Mouse (Mus musculus) C2C12 (cell line): ENCODE measurements around the gene Samhd1. TPM values are rescaled to one million over a fixed set of nuclear protein-coding genes. Genes with fewer than 3 reads are reported as not detected.
A peak's percentile ranks its signal among the peaks of the same experiment; 100 is the strongest.

ENCODE experiments used
- H3K27me3 ChIP-seq: one replicate; pipeline ENCODE4 v1.6.1; 2011; ENCODE audit not compliant: control insufficient read depth, insufficient read depth, insufficient read length
- H3K36me3 ChIP-seq: one replicate; pipeline ENCODE4 v1.6.1; 2011; ENCODE audit not compliant: control insufficient read depth, insufficient read depth
- H3K4me3 ChIP-seq: one replicate; pipeline ENCODE4 v1.5.1; 2011; ENCODE audit warnings: mild to moderate bottlenecking, control low read depth; ENCODE audit not compliant: poor library complexity, insufficient read depth, severe bottlenecking
- H3K79me2 ChIP-seq: one replicate; pipeline ENCODE4 v1.6.1; 2011; ENCODE audit not compliant: control insufficient read depth, insufficient read depth
- H3K79me3 ChIP-seq: one replicate; pipeline ENCODE4 v1.6.1; 2011; ENCODE audit warnings: low read depth, control low read depth
- H3ac ChIP-seq: one replicate; pipeline ENCODE3; 2011; ENCODE audit warnings: low read depth; ENCODE audit not compliant: control insufficient read depth, insufficient read length
- CEBPB ChIP-seq: IDR thresholded peaks from one replicate; pipeline ENCODE4 v1.6.1; 2011; ENCODE audit warnings: low read depth, mild to moderate bottlenecking, control low read depth, moderate library complexity
- CTCF ChIP-seq: IDR thresholded peaks from one replicate; pipeline ENCODE4 v1.5.1; 2011; ENCODE audit not compliant: control insufficient read depth, insufficient read depth, insufficient read length
- FOSL1 ChIP-seq: IDR thresholded peaks from one replicate; pipeline ENCODE4 v1.8.0; 2011; ENCODE audit warnings: mild to moderate bottlenecking, low read length; ENCODE audit not compliant: poor library complexity, insufficient read depth, severe bottlenecking
- MAX ChIP-seq: IDR thresholded peaks from one replicate; pipeline ENCODE4 v1.6.1; 2011; ENCODE audit warnings: mild to moderate bottlenecking, control low read depth
- MYOD1 ChIP-seq: IDR thresholded peaks from one replicate; pipeline ENCODE4 v1.6.1; 2011; ENCODE audit warnings: low read depth; ENCODE audit not compliant: control insufficient read depth, insufficient read length
- MYOG ChIP-seq: IDR thresholded peaks from one replicate; pipeline ENCODE4 v1.6.1; 2011; ENCODE audit not compliant: control insufficient read depth, insufficient read length; ENCODE audit errors: extremely low read depth
- USF1 ChIP-seq: IDR thresholded peaks from one replicate; pipeline ENCODE4 v1.6.1; 2011; ENCODE audit warnings: low read depth, mild to moderate bottlenecking, control low read depth, moderate library complexity
- polyA plus RNA-seq: library from polyadenylated mRNA; unstranded; fragments of >200 nt; fragmentation: generic; extraction: Trizol; gene quantifications from one replicate; pipeline ENCODE4 v1.2.1, GENCODE M21; 2012; ENCODE audit warnings: missing spikeins

The Samhd1 gene
- polyA plus RNA-seq, 1 experiment = 30.2 TPM

DNA sequence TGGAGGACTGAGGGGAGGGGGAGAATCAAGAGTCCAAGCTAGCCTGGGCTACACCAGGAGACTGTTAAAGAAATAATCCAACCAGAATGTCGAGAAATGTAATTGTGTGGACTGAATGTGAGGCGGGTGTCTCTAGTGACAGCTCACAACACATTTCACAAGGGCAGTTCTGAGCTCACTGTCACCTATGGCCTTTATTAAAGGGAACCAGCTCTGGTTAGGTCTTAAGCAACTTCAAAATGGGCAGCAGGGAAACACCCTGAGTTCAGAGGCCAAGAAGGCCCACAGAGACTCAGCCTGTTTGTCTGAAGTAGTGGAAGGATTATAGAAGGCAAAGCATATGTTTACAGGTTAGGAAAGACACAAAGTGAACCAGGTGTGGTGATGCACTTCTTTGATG, 18.2 kb upstream of the Samhd1 start:
- Histone ChIP-seq H3ac (no peak overlapping the region), H3K79me2 (no peaks in the 10 kb centered on the region), H3K79me3 (no peaks in the 10 kb centered on the region), H3K36me3 (peaks cover 59% of the 10 kb centered on the region), H3K4me3 (no peak overlapping the region), H3K27me3 (no peaks in the 10 kb centered on the region)
- no peak for TF ChIP-seq CTCF
- no peak for TF ChIP-seq MAX
- TF ChIP-seq FOSL1 = no peak
- no peak for TF ChIP-seq MYOD1
- no peak for TF ChIP-seq CEBPB
- no peak for TF ChIP-seq MYOG
- TF ChIP-seq USF1 = no peak

DNA sequence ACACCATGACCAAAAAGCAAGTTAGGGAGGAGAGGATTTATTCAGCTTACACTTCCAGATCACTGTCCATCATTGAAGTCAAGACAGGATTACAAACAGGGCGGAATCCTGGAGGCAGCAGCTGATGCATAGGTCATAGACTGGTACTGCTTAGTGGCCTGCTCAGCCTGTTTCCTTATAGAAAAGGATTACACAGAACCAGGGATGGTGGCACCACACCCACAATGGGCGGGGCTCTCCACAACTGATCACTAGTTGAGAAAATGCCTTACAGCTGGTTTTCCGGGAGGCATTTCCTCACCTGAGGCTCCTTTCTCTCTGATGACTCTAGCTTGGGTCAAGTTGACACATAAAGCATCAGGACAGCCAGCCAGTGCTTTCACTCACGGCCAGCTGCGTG, 13.4 kb upstream of the Samhd1 start:
- Histone ChIP-seq H3K27me3 (no peaks in the 10 kb centered on the region), H3K79me2 (no peaks in the 10 kb centered on the region), H3K79me3 (no peaks in the 10 kb centered on the region), H3K4me3 (no peak overlapping the region), H3ac (no peak overlapping the region), H3K36me3 (peaks cover 69% of the 10 kb centered on the region)
- no peak for TF ChIP-seq MYOG

DNA sequence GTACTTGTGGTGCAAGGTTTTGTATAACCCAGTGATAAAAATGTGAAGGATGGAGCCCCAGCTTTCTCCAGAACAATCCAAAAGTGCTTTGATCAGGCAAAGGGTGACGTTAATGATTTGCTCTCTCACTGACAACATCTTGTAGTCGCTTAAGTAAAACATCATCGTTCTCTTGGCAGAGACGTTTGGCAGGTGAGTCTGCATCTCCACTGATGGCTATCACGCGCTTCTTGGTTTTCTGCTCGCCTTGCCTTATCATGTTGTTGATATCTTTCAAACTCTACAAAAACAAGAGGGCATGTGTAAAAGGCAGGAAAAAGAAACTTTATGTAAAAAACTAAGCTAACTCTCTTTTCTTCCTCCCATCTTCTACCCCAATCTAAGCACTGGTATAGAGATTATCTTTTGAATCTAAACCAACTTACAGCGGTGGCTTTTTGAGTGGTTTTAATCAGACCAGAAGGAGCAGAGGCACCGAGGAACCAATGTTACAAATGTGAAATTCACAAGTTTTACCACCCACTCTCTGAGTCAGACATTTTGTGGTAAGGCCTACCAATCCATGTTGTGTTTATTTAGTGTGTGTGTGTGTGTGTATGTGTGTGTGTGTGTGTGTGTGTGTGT, 12.4 kb upstream of the Samhd1 start:
- Histone ChIP-seq H3ac (no peak overlapping the region), H3K79me3 (no peaks in the 10 kb centered on the region), H3K27me3 (no peaks in the 10 kb centered on the region), H3K79me2 (no peaks in the 10 kb centered on the region), H3K36me3 (peaks cover 62% of the 10 kb centered on the region), H3K4me3 (no peak overlapping the region)
- TF ChIP-seq FOSL1 (no peak), MYOD1 (peak; percentile 18)

DNA sequence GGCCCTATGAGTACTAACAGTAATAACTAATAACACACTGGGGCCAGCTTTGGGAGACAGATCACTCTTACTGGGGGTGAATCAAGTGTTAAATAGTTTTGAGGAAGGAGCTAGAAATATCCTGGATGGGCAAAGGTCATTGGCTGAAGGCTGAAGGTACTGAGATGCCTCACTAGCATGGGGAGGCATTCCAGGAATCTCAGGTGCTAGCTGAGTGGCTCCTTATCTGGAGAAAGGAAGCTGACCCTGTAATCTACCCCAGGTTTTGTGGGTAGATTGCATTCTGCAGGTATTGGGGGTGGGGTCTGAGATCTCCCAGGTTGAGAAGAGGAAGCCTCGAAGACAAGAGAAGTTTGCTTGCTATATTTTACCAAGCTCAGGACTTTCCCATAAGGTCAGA, 10.1 kb upstream of the Samhd1 start:
- peaks cover 45% of the 10 kb centered on the region for H3K36me3 ChIP-seq
- TF ChIP-seq MAX = no peak
- no peak for TF ChIP-seq CTCF
- TF ChIP-seq USF1 = no peak
- TF ChIP-seq MYOG = no peak
- no peak for TF ChIP-seq CEBPB
- TF ChIP-seq FOSL1 = no peak
- no peak for TF ChIP-seq MYOD1
- no peak overlapping the region for H3K4me3 ChIP-seq
- no peaks in the 10 kb centered on the region for H3K79me2 ChIP-seq
- no peaks in the 10 kb centered on the region for H3K79me3 ChIP-seq
- H3K27me3 ChIP-seq = no peaks in the 10 kb centered on the region
- H3ac ChIP-seq = no peak overlapping the region

DNA sequence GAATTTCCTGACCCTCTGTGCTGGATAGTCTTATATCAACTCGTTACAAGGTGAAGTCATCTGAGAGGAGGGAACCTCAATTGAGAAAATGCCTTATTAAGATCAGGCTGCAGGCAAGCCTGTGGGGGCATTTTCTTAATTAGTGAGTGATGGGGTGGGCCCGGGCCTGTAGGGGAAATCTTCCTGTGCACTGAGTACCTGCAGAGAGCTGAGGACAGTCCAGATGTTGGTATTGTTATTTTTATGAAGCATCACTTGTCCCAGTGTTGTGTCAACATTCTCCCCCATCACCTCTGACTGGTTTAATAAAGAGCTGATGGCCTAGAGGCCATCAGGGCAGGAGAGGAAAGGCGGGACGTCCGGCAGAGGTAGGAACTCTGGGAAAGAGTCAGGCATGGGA, 9.1 kb upstream of the Samhd1 start:
- H3ac ChIP-seq = no peak overlapping the region
- H3K79me3 ChIP-seq = no peaks in the 10 kb centered on the region
- no peaks in the 10 kb centered on the region for H3K27me3 ChIP-seq
- no peak overlapping the region for H3K4me3 ChIP-seq
- peaks cover 35% of the 10 kb centered on the region for H3K36me3 ChIP-seq
- no peaks in the 10 kb centered on the region for H3K79me2 ChIP-seq
- TF ChIP-seq FOSL1 = no peak
- TF ChIP-seq MYOD1 = no peak
- TF ChIP-seq MYOG = no peak
- no peak for TF ChIP-seq CTCF
- no peak for TF ChIP-seq MAX
- TF ChIP-seq USF1 = no peak
- no peak for TF ChIP-seq CEBPB

DNA sequence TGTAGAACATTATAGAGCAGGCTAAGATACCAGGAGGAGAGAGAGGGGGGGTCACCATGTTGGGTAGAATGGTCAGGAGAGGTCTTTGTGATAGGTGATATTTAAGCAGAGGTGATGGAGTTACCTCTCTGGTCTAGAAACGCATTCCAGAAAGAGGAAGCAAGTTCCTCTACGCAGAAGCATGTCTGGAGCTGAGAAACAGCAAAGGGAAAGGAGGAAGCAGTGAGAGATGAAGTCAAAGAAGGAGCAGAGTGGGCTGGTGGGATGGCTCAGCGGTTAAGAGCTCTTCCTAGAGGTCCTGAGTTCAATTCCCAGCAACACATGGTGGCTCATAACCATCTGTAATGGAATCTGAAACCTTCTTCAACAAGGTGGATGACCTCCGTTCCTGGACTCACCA, 6.9 kb upstream of the Samhd1 start:
- Histone ChIP-seq H3K4me3 (no peak overlapping the region), H3K36me3 (peaks cover 17% of the 10 kb centered on the region), H3ac (no peak overlapping the region), H3K79me3 (no peaks in the 10 kb centered on the region), H3K79me2 (no peaks in the 10 kb centered on the region), H3K27me3 (no peaks in the 10 kb centered on the region)
- no peak for TF ChIP-seq CTCF
- TF ChIP-seq FOSL1 = no peak
- no peak for TF ChIP-seq MYOG
- no peak for TF ChIP-seq CEBPB
- TF ChIP-seq USF1 = no peak
- TF ChIP-seq MAX = no peak
- TF ChIP-seq MYOD1 = no peak
